Mouse (Mus musculus): ENCODE measurements around the gene Tmem14a. TPM values are rescaled to one million over a fixed set of nuclear protein-coding genes. Genes with fewer than 3 reads are reported as not detected.

Gene Tmem14a
- total and polyA plus RNA-seq, 2 experiments from 2014 or later: 10.0 to 24.4 TPM

- no peaks in the 10 kb centered on the region for H3K36me3 ChIP-seq (ENCODE audit: insufficient read depth, low read length)
- no peaks in the 10 kb centered on the region for H3K4me1 ChIP-seq (ENCODE audit: insufficient read depth, low read length)
- H3K27me3 ChIP-seq (ENCODE audit: insufficient read depth, low read length): no peaks in the 10 kb centered on the region
- H3K9ac ChIP-seq (replicated peaks; ENCODE audit: low read length, poor library complexity, severe bottlenecking): no peak overlapping the region
- H3K27ac ChIP-seq (ENCODE audit: low read depth, low read length): no peak overlapping the region
- no peak for TF ChIP-seq CTCF (IDR thresholded peaks at IDR 0.05)
- H3K9me3 ChIP-seq (ENCODE audit: low read length): no peaks in the 10 kb centered on the region
- WGBS: 87% methylated on average over 2 of the region's 2 CpGs
- H3K4me3 ChIP-seq (ENCODE audit: low read depth, low read length): no peak overlapping the region
- no peak for DNase-seq (ENCODE audit: low spot score)
- no peak for ATAC-seq (ENCODE audit: low FRiP score)
- no peak overlapping the region for H3K4me2 ChIP-seq (ENCODE audit: low read depth, low read length, poor library complexity, severe bottlenecking)
These were observed 12.0 kb downstream of the Tmem14a start for GRCm38 (mm10) chr1:21230376-21230775.

GRCm38 (mm10) chr1:21231744-21232464 is 13.5 kb downstream of the Tmem14a start:
- Histone ChIP-seq H3K4me3 (ENCODE audit: low read depth, low read length) (no peak overlapping the region), H3K27ac (ENCODE audit: low read depth, low read length) (no peak overlapping the region), H3K4me2 (ENCODE audit: low read depth, low read length, poor library complexity, severe bottlenecking) (no peak overlapping the region), H3K4me1 (ENCODE audit: insufficient read depth, low read length) (no peaks in the 10 kb centered on the region), H3K9ac (replicated peaks; ENCODE audit: low read length, poor library complexity, severe bottlenecking) (no peak overlapping the region), H3K36me3 (ENCODE audit: insufficient read depth, low read length) (no peaks in the 10 kb centered on the region), H3K9me3 (ENCODE audit: low read length) (no peaks in the 10 kb centered on the region), H3K27me3 (ENCODE audit: insufficient read depth, low read length) (no peaks in the 10 kb centered on the region)
- 65% methylated on average over 5 of the region's 5 CpGs for WGBS
- no peak for ATAC-seq (ENCODE audit: low FRiP score)
- no peak for TF ChIP-seq CTCF (IDR thresholded peaks at IDR 0.05)
- no peak for DNase-seq (ENCODE audit: low spot score)

GRCm38 (mm10) chr1:21232516-21232915 is 14.1 kb downstream of the Tmem14a start:
- ATAC-seq (ENCODE audit: low FRiP score) (no peak), DNase-seq (ENCODE audit: low spot score) (no peak)
- no peak for TF ChIP-seq CTCF (IDR thresholded peaks at IDR 0.05)
- Histone ChIP-seq H3K4me2 (ENCODE audit: low read depth, low read length, poor library complexity, severe bottlenecking) (no peak overlapping the region), H3K27ac (ENCODE audit: low read depth, low read length) (no peak overlapping the region), H3K4me1 (ENCODE audit: insufficient read depth, low read length) (no peaks in the 10 kb centered on the region), H3K27me3 (ENCODE audit: insufficient read depth, low read length) (no peaks in the 10 kb centered on the region), H3K9ac (replicated peaks; ENCODE audit: low read length, poor library complexity, severe bottlenecking) (no peak overlapping the region), H3K9me3 (ENCODE audit: low read length) (no peaks in the 10 kb centered on the region), H3K36me3 (ENCODE audit: insufficient read depth, low read length) (no peaks in the 10 kb centered on the region), H3K4me3 (ENCODE audit: low read depth, low read length) (no peak overlapping the region)
- WGBS: 81% methylated on average over 1 of the region's 1 CpGs

GRCm38 (mm10) chr1:21235359-21235758 is 17.0 kb downstream of the Tmem14a start:
- H3K36me3 ChIP-seq (ENCODE audit: insufficient read depth, low read length): no peaks in the 10 kb centered on the region
- no peak overlapping the region for H3K4me3 ChIP-seq (ENCODE audit: low read depth, low read length)
- no peak overlapping the region for H3K4me2 ChIP-seq (ENCODE audit: low read depth, low read length, poor library complexity, severe bottlenecking)
- H3K9me3 ChIP-seq (ENCODE audit: low read length): no peaks in the 10 kb centered on the region
- ATAC-seq (ENCODE audit: low FRiP score): no peak
- H3K9ac ChIP-seq (replicated peaks; ENCODE audit: low read length, poor library complexity, severe bottlenecking): no peak overlapping the region
- DNase-seq (ENCODE audit: low spot score): no peak
- TF ChIP-seq CTCF (IDR thresholded peaks at IDR 0.05): no peak
- H3K27ac ChIP-seq (ENCODE audit: low read depth, low read length): no peak overlapping the region
- no peaks in the 10 kb centered on the region for H3K4me1 ChIP-seq (ENCODE audit: insufficient read depth, low read length)
- 93% methylated on average over 6 of the region's 6 CpGs for WGBS
- no peaks in the 10 kb centered on the region for H3K27me3 ChIP-seq (ENCODE audit: insufficient read depth, low read length)

- Histone ChIP-seq H3K4me3 (ENCODE audit: low read depth, low read length) (no peak within 1 kb of the TSS), H3K27ac (ENCODE audit: low read depth, low read length) (no peak within 1 kb of the TSS), H3K4me2 (ENCODE audit: low read depth, low read length, poor library complexity, severe bottlenecking) (no peak within 1 kb of the TSS), H3K36me3 (ENCODE audit: insufficient read depth, low read length) (no peaks in the 10 kb centered on the region), H3K27me3 (ENCODE audit: insufficient read depth, low read length) (no peaks in the 10 kb centered on the region), H3K4me1 (ENCODE audit: insufficient read depth, low read length) (no peaks in the 10 kb centered on the region), H3K9me3 (ENCODE audit: low read length) (no peaks in the 10 kb centered on the region), H3K9ac (replicated peaks; ENCODE audit: low read length, poor library complexity, severe bottlenecking) (no peak within 1 kb of the TSS)
- TF ChIP-seq CTCF (IDR thresholded peaks at IDR 0.05): no peak
- no peak for ATAC-seq (ENCODE audit: low FRiP score)
- DNase-seq (ENCODE audit: low spot score): no peak
- WGBS: 87% methylated on average over 8 of the region's 8 CpGs
These were observed 21.8 kb downstream of the Tmem14a start, which contains the start of gene Gsta3 for GRCm38 (mm10) chr1:21239911-21240898. TSS of gene Gsta3 (plus strand) at chr1:21240589.

GRCm38 (mm10) chr1:21241096-21241495 is 22.7 kb downstream of the Tmem14a start:
- no peaks in the 10 kb centered on the region for H3K36me3 ChIP-seq (ENCODE audit: insufficient read depth, low read length)
- no peaks in the 10 kb centered on the region for H3K9me3 ChIP-seq (ENCODE audit: low read length)
- no peak for DNase-seq (ENCODE audit: low spot score)
- H3K4me3 ChIP-seq (ENCODE audit: low read depth, low read length): no peak overlapping the region
- H3K27me3 ChIP-seq (ENCODE audit: insufficient read depth, low read length): no peaks in the 10 kb centered on the region
- no peak overlapping the region for H3K4me2 ChIP-seq (ENCODE audit: low read depth, low read length, poor library complexity, severe bottlenecking)
- H3K27ac ChIP-seq (ENCODE audit: low read depth, low read length): no peak overlapping the region
- no peak for TF ChIP-seq CTCF (IDR thresholded peaks at IDR 0.05)
- 69% methylated on average over 1 of the region's 1 CpGs for WGBS
- no peak for ATAC-seq (ENCODE audit: low FRiP score)
- H3K4me1 ChIP-seq (ENCODE audit: insufficient read depth, low read length): no peaks in the 10 kb centered on the region
- no peak overlapping the region for H3K9ac ChIP-seq (replicated peaks; ENCODE audit: low read length, poor library complexity, severe bottlenecking)

Data from midbrain, postnatal 0 days (tissue).